Mouse (Mus musculus) embryonic facial prominence, embryonic 14.5 days (tissue): Measurements from ENCODE around the gene Abca13. TPM values are rescaled to one million over a fixed set of nuclear protein-coding genes. Genes with fewer than 3 reads are reported as not detected.

Source experiments
- ATAC-seq: fragments of 200-750 bp; cut with Nextera tagmentation; 2 replicates; pipeline ENCODE4 v1.8.0; 2017; ENCODE audit warnings: low read depth, moderate number of reproducible peaks, moderate TSS enrichment
- DNase-seq: peaks from one replicate; pipeline ENCODE4 v3.0.0-alpha.2; 2015; ENCODE audit warnings: low spot score
- H3K27ac ChIP-seq: fragments of 300-500 bp; sonication (generic); replicated peaks from 2 replicates; pipeline ENCODE4 v1.5.1; 2014; ENCODE audit warnings: low read depth, mild to moderate bottlenecking, low read length, moderate library complexity
- H3K27me3 ChIP-seq: fragments of 300-500 bp; sonication (generic); replicated peaks from 2 replicates; pipeline ENCODE4 v1.6.1; 2014; ENCODE audit warnings: low read length; ENCODE audit not compliant: control insufficient read depth, insufficient read depth
- H3K36me3 ChIP-seq: fragments of 300-500 bp; sonication (generic); 2 replicates; pipeline ENCODE4 v1.6.1; 2014; ENCODE audit warnings: low read length, mixed read lengths; ENCODE audit not compliant: control insufficient read depth, insufficient read depth
- H3K4me1 ChIP-seq: fragments of 300-500 bp; sonication (generic); 2 replicates; pipeline ENCODE4 v1.6.1; 2014; ENCODE audit warnings: antibody characterized with exemption, low read length; ENCODE audit not compliant: control insufficient read depth, insufficient read depth
- H3K4me2 ChIP-seq: fragments of 300-500 bp; sonication (generic); 2 replicates; pipeline ENCODE4 v1.6.1; 2014; ENCODE audit warnings: low read depth, mild to moderate bottlenecking, low read length, moderate library complexity, mixed read lengths
- H3K4me3 ChIP-seq: fragments of 300-500 bp; sonication (generic); 2 replicates; pipeline ENCODE4 v1.5.1; 2014; ENCODE audit warnings: low read depth, mild to moderate bottlenecking, low read length
- H3K9ac ChIP-seq: fragments of 300-500 bp; sonication (generic); 2 replicates; pipeline ENCODE4 v1.6.1; 2014; ENCODE audit warnings: low read depth, mild to moderate bottlenecking, low read length, moderate library complexity, mixed read lengths
- H3K9me3 ChIP-seq: fragments of 300-500 bp; sonication (generic); 2 replicates; pipeline ENCODE4 v1.6.1; 2016; ENCODE audit warnings: low read length; ENCODE audit not compliant: control insufficient read depth
- WGBS: fragments of 180-500 bp; shearing (Covaris S2); extraction: QIAGEN DNeasy Blood & Tissue Kit; methylation state at CpG from one replicate; pipeline ENCODE4 v1.1.7; 2014; 5-methylcytosine and 5-hydroxymethylcytosine counted together
- polyA plus RNA-seq: library from polyadenylated mRNA; unstranded; fragments of >200 nt; fragmentation: Nextera tagmentation; extraction: Ambion mirVana; gene quantifications from 2 replicates; pipeline ENCODE4 v1.2.1, GENCODE M21; 2014

Gene Abca13
- polyA plus RNA-seq, 1 experiment from 2014 or later, result 0.18 TPM

DNA sequence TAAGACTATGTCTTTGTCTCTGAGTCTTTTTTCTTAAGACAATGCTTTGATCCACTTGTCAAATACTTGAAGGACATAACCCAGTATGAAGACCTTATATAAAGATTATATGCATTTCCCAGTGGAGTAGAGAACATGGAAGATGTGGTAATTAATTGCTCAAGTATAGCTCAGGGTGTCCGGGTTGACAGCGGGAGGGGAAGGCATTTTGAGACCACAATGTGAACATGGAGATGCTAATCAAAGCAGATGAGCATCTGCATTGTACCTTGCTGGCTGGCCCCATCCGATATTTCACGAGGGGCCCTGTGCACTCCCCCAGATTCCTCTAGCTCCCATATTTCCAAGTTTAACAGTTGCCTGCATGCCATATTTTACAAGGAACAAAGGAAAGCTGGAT is 383.2 kb downstream of the Abca13 start:
- Histone ChIP-seq H3K27me3 (no peaks in the 10 kb centered on the region), H3K4me2 (no peak overlapping the region), H3K4me1 (no peaks in the 10 kb centered on the region), H3K36me3 (no peaks in the 10 kb centered on the region), H3K9me3 (no peaks in the 10 kb centered on the region), H3K9ac (no peak overlapping the region), H3K4me3 (no peak overlapping the region), H3K27ac (no peak overlapping the region)
- no peak for DNase-seq
- WGBS, result 78% methylated on average over 4 of the region's 4 CpGs
- no peak for ATAC-seq

DNA sequence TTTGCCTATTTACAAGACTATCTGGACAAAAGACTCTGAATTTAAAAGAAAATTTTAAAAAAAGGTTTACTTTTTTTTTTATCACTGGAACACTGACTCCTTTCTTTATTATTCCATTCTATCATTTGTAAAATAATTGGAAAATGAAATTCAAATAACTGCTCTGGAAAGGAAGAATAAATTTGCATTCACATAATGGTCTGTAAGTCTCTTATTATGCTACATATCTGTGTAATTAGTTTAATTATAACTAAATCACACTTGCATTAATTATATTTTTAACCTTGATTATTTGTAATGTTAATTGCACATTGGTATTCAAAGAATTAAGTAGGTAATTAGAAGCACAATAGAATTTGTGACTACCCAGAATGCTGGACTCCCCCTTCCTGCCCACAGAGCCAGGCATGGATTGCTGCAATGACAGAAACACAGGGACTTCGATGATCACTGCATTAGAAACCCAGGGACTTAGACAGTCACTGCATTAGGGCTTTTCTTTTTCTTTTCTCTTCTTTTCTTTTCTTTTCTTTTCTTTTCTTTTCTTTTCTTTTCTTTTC is 400.1 kb downstream of the Abca13 start:
- H3K9me3 ChIP-seq, result no peaks in the 10 kb centered on the region
- 86% methylated on average over 1 of the region's 1 CpGs for WGBS
- no peak overlapping the region for H3K27ac ChIP-seq
- no peak for DNase-seq
- H3K4me1 ChIP-seq, result no peaks in the 10 kb centered on the region
- no peak overlapping the region for H3K4me2 ChIP-seq
- H3K9ac ChIP-seq, result no peak overlapping the region
- H3K27me3 ChIP-seq, result no peaks in the 10 kb centered on the region
- H3K36me3 ChIP-seq, result no peaks in the 10 kb centered on the region
- no peak for ATAC-seq
- H3K4me3 ChIP-seq, result no peak overlapping the region

DNA sequence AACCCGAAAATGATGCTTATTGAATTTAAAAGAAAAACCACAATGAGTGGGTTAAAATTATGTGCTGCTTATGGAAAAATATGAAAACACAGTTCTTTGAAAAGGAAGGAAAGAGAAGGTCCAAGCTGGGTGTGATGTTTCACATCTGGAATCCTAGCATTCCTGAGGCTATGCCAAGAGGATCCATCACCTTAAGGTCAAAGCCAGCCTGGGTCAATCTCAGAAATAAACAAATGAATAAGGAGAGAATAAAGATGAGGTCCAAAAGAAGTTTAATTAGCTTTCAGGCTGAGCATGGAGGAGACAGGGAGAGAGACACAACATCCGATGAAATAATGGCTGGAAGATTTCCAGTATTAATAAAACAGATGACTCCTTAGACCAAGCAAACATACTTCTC is 405.6 kb downstream of the Abca13 start:
- Histone ChIP-seq H3K4me2 (no peak overlapping the region), H3K9ac (no peak overlapping the region), H3K27ac (no peak overlapping the region), H3K27me3 (no peaks in the 10 kb centered on the region), H3K4me1 (no peaks in the 10 kb centered on the region), H3K4me3 (no peak overlapping the region), H3K9me3 (no peaks in the 10 kb centered on the region), H3K36me3 (no peaks in the 10 kb centered on the region)
- 64% methylated on average over 2 of the region's 2 CpGs for WGBS
- no peak for ATAC-seq
- DNase-seq, result no peak

DNA sequence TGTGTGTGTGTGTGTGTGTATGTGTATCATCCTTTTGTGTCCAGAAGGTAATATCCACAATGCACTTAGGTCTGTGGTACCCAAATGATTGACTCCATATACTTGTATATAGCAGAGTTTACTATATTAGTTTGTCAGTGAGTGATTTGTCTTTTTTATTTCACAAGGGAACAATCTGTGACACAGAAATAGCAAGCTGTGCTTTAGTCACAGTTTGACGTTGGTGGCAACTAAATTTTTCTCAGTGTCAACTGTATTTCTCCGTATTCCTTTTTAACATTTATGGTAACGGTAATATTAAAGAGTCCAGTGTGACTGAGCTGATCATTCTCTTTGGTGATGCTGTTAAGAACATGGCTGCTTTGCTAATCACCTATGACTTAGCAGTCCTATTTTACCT is 409.4 kb downstream of the Abca13 start:
- WGBS, result 84% methylated on average over 3 of the region's 3 CpGs
- Histone ChIP-seq H3K4me2 (no peak overlapping the region), H3K27me3 (no peaks in the 10 kb centered on the region), H3K4me3 (no peak overlapping the region), H3K36me3 (no peaks in the 10 kb centered on the region), H3K27ac (no peak overlapping the region), H3K9ac (no peak overlapping the region), H3K4me1 (no peaks in the 10 kb centered on the region), H3K9me3 (no peaks in the 10 kb centered on the region)
- DNase-seq (no peak), ATAC-seq (no peak)

DNA sequence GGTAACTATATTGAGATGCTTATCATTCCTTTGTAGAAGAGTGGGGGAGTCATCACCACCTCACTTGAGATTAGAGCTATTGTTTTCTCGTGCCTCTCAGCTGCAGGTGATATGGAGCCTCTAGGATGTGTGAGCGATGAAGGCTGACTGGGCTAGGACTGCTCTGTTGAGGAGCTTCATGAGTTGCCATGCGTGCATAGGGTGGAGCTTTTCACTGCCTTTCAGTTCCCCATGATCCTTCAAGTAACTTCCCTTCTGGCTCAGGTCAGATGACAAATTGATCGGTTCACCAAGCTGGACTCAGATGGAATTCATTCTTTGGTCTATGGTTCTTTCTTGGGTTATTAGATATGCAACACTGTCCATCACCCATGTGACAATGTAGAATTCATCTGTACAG is 410.4 kb downstream of the Abca13 start:
- no peak overlapping the region for H3K9ac ChIP-seq
- no peaks in the 10 kb centered on the region for H3K9me3 ChIP-seq
- 87% methylated on average over 4 of the region's 4 CpGs for WGBS
- no peak overlapping the region for H3K27ac ChIP-seq
- no peaks in the 10 kb centered on the region for H3K27me3 ChIP-seq
- DNase-seq, result no peak
- H3K4me3 ChIP-seq, result no peak overlapping the region
- no peak overlapping the region for H3K4me2 ChIP-seq
- H3K36me3 ChIP-seq, result no peaks in the 10 kb centered on the region
- H3K4me1 ChIP-seq, result no peaks in the 10 kb centered on the region
- ATAC-seq, result no peak

GRCm38 (mm10) chr11:9608249-9608648 is 416.5 kb downstream of the Abca13 start:
- ATAC-seq (no peak), DNase-seq (no peak)
- Histone ChIP-seq H3K27me3 (no peaks in the 10 kb centered on the region), H3K36me3 (no peaks in the 10 kb centered on the region), H3K4me2 (no peak overlapping the region), H3K9me3 (no peaks in the 10 kb centered on the region), H3K4me3 (no peak overlapping the region), H3K9ac (no peak overlapping the region), H3K27ac (no peak overlapping the region), H3K4me1 (no peaks in the 10 kb centered on the region)

DNA sequence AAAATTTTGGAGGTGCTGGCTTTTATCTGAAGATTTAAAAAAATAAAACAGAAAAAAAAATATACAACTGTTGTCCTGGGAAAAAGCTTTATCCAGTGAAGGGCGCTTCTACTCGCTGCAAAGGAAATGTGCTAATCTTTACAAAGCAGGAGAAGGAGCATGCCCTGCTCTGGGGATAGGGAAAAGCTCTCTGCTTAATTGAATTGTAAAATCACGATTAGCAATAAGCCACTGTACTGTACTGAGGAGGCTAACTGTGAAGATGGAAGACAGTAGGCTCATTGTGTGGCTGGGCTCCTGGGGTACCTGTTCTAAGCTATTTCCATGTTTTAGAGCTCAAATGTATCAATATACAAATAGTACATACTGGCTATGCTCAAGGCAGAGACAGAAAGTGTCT is 417.3 kb downstream of the Abca13 start:
- H3K27me3 ChIP-seq, result no peaks in the 10 kb centered on the region
- 44% methylated on average over 3 of the region's 3 CpGs for WGBS
- ATAC-seq (no peak), DNase-seq (no peak)
- H3K9ac ChIP-seq, result no peak overlapping the region
- H3K4me1 ChIP-seq, result no peaks in the 10 kb centered on the region
- H3K27ac ChIP-seq, result no peak overlapping the region
- H3K9me3 ChIP-seq, result no peaks in the 10 kb centered on the region
- no peaks in the 10 kb centered on the region for H3K36me3 ChIP-seq
- no peak overlapping the region for H3K4me3 ChIP-seq
- H3K4me2 ChIP-seq, result no peak overlapping the region

DNA sequence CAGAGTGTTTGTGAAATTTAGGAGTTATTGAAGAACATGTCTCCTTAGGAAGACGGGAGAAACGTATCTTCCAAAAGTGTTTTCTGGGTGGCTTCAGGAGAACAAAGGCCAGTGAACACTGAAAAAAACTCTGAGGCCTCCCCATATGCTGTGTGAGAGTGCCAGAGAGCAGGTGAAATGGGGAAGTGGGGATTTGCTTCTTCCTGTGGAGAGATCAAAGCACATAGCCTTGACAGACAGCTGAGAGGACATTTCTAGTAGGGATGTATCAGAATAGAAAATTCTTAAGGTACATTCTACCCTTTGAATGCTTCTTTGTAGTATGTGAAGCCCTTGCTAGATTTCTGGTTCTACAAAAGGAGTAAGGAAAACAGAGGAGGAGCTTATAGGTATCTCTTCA is 424.4 kb downstream of the Abca13 start:
- H3K9ac ChIP-seq, result no peak overlapping the region
- H3K4me1 ChIP-seq, result no peaks in the 10 kb centered on the region
- H3K27me3 ChIP-seq, result no peaks in the 10 kb centered on the region
- no peaks in the 10 kb centered on the region for H3K9me3 ChIP-seq
- H3K4me3 ChIP-seq, result no peak overlapping the region
- 65% methylated on average over 2 of the region's 2 CpGs for WGBS
- no peak for DNase-seq
- ATAC-seq, result no peak
- no peak overlapping the region for H3K27ac ChIP-seq
- no peak overlapping the region for H3K4me2 ChIP-seq
- no peaks in the 10 kb centered on the region for H3K36me3 ChIP-seq

DNA sequence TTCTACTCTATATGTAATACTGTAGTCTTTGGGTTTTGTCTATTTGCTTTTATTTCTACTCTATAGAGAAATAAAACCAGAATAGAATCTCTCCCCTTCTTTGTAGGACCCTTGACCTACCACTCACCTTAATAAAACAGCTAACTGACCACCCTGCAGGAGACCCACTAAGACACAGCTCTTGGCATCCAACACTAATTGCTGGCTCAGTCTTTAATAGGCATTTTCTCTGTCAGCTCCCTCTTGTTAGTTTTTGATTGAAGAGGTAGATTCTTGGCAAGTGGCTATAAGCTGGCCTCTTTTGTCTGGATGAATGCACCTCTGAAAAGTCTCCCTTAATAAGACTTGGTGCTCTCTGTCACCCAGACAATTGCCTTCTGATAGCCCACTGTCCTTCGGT is 424.9 kb downstream of the Abca13 start:
- no peak for DNase-seq
- no peak for ATAC-seq
- H3K4me2 ChIP-seq, result no peak overlapping the region

More for the DNA sequence above, 424.9 kb downstream of the Abca13 start:
- Histone ChIP-seq H3K27me3 (no peaks in the 10 kb centered on the region), H3K27ac (no peak overlapping the region), H3K4me3 (no peak overlapping the region), H3K36me3 (no peaks in the 10 kb centered on the region), H3K9ac (no peak overlapping the region), H3K4me1 (no peaks in the 10 kb centered on the region), H3K9me3 (no peaks in the 10 kb centered on the region)
- WGBS, result 82% methylated on average over 1 of the region's 1 CpGs
